Mouse (Mus musculus): ENCODE measurements around the gene Kank4.
"Not testable (repeated sequence)": the region's sequence is repeated elsewhere in the genome, so short reads cannot be mapped to it uniquely, and the experiment has no call there.

Gene Kank4

DNA sequence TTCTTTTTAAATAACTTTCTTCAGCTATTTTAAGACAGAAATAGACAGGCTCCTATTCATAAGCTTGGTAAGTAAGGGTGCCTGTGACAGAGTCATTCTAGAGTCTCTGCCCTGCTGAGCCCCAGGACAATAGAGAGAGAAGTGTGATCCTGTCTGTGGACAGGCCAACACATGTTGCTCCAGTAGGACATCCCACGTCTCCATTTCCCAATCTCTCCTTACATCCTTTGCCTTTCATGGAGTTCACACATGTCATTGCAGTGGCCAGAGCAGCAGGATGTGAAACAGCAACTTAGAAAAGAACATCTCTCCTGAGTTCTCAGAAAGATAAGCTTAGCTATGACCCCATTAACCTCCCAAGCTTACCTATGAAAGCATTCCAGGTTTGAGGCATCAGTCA, 14.4 kb upstream of the Kank4 start:
- no peak for DNase-seq (ENCODE audit: low spot score)

DNA sequence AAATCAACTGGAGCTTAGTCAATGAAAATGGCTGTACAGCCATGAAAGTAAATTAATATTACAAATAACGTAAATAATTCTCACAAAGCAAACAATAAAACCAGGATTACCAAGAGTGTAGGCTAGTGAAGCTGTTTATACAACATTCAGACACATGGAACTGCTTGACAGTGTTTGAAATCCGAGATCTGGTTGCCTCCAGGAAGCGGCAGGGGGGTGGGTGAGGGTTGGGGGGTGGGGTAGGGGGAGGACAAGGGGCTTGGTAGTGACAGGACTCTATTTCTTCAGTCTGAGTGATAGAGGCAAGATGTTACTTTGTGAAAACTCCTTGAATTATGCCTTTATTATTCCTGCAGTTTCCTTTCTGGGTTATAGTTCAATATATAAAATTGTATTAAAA, 9.4 kb upstream of the Kank4 start:
- DNase-seq (ENCODE audit: low spot score): no peak

DNA sequence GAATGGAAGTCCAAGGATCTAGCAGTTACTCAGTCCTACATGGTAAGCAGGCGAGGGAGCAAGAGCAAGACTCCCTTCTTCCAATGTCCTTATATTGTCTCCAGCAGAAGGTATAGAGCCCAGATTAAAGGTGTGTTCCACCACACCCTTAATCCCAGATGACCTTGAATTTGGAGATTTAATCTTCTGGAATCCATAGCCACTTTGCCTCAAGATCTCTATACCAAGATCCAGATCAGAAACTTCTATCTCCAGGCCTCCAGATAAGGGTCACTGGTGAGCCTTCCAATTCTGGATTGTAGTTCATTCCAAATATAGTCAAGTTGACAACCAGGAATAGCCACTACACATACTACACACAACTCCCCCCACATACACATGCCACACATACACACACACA, 6.4 kb upstream of the Kank4 start, which contains the start of gene I0C0044D17Rik:
TSS of gene I0C0044D17Rik (minus strand) at position 101 of the 400 bp plus-strand sequence.
- DNase-seq (ENCODE audit: low spot score): not testable (repeated sequence)

DNA sequence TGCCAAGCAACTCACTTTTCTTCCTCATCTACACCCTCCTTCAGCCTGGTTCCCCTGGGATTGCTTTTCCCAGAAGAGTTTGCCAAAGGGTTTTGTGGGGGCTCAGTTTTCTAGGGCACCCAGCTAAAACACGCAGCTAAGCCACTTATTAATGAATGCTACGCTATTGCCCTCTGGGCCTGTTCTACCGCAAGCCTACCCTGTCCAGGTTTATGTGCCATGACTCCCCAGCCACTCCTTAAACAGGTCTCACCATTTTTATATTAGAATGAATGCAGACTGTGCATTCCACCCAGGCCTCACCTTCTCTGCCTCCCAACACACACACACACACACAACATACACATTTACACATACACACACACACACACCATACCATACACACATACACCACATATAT, 5.7 kb upstream of the Kank4 start:
- no peak for DNase-seq (ENCODE audit: low spot score)

DNA sequence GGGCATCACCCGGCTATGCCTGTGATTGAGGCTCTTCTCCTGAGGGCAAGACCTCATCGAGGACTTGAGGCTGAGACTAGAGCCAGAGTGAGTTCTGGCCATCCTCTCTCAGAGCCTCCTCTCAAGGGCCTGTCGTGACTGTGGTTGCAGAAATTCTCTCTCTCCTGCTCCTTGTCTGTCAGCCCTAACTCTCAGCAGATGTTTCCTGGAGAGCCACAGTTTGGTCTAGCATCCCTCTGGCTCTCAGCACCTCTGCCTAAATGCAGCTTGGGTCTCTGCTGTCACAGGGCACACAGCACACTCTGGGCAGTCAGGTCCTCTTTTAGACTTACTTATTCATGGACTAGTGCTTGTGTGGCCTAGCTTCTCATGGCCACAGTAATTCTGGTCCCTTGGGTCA, 5.1 kb upstream of the Kank4 start:
- DNase-seq (ENCODE audit: low spot score): no peak

DNA sequence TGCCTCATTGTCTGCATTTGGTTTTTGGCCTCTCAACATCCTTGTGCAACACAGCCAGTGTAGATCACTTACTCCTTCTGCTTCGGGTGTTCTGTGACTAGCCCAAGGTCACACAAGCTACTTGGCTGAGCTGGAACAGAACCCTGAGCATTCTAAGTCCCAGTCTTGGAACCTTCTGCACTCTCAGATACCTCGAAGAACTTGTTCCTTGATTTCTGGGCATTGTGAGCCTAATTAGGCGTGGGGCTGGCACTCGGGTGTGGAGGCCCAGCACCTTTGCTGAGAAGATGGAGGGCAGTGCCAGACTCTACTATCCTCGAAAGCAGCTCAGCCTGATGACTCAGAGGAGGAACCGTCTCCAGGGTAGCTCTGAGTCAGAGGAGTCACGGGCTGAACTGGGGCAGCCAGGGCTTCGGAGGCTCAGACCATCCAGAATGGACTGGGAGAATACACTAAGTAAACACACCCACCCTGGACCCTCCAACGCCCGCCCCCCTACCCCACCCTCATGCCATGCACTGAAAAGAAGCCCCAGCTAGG, 1.9 kb upstream of the Kank4 start:
- no peak for DNase-seq (ENCODE audit: low spot score)

DNA sequence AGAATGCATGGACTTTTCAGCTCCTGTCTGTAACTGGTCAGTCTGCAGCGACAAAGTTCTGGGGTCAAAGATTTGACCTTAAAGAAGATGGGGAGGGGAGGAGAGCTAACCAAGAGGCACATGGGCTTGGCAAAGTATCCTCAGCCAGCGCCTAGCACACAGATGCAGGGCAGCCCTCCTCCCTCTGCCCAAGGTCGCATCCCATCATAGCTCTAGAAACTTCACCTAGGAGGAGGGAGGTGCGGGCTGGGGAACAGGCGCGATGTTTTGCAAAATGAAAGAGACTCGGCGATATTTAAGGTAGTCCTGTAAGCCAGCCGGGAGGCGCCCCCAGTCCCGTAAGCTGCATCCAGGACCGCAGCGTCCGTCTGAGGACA, 542 bp downstream of the Kank4 start:
- no peak for DNase-seq (ENCODE audit: low spot score)

DNA sequence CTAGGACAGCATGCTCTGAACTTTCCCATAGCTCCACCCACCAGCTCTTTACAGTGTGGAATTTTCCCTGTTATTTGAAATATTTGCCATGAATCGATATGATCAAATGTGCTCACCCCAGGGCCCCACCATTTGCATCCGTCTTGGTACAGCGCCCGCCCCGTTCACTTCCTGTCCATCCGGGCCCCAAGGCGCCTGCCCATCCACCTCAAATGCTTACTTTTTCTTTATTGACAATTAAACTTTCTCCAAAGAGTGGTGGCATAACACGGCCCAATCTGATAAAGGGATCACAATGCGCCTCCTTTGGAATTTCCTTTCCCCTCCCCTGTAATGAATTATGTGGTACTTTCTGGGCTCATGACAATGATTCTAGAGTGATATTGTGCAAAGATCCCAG, 11.0 kb downstream of the Kank4 start:
- no peak for DNase-seq (ENCODE audit: low spot score)

DNA sequence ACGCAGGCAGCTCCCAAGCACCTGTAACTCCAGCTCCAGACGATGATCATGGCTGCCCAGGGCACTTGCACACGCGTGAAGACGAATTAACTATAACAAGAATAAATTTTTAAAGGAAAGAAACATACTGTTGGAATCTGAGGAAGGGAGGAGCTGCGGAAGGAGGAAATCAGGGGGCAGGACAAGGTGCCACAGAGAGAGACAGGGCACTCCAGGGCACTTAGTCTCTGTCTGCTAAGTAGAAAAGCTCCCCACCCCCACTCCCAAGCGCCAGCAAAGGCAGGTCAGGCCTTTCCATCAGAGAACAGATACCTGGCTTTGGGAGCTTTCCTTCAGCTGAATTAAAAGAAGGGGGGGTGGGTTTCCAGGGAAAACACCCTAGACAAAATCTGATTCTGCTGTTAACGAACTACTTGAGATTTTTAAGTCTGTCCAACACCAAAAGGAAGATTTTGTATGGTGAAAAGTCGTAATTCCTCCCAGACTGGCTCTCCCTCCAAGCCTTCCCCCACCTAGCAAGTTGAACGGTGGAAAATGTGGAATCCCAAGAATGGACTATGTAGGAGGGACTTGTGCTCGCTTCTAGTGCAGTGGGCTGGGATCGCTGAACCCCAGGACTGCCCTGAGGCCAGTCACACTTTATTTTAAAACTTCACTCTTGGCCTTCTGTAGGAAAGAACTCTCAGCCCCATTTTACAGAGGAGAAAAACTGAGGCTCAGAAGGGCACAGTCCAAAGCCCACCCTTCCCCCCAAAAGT, 11.9 kb downstream of the Kank4 start:
- no peak for DNase-seq (ENCODE audit: low spot score)

DNA sequence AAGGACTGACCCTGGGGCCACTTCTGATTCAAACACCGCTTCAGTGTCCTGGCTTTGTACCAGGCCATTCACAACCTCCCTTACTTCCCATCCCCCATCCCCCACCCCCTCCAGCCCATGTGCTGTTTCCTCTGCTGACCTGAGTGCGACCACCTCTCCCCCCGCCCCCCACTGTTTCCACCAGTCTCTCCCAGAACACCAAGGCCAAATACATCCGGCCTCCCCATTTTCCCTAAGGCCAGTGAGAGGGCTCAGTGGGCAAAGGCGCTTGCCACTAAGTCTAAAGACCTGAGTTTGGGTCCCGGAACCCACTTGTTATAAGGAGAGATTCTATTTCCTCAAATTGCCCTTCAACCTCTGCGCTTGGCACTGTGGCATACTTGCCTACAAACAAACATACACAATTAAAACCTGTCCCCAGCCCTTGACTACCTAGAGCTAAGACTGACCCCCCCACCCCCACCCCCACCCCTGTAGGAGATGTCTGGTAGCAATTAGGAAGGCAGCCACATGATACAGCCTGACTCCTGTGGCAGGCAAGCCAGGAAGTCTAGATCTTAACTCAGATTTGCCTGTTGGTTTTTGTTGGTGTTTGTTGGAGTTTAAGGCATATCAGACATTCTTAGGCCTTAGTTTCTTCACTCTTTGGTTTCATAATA, 12.7 kb downstream of the Kank4 start:
- no peak for DNase-seq (ENCODE audit: low spot score)

DNA sequence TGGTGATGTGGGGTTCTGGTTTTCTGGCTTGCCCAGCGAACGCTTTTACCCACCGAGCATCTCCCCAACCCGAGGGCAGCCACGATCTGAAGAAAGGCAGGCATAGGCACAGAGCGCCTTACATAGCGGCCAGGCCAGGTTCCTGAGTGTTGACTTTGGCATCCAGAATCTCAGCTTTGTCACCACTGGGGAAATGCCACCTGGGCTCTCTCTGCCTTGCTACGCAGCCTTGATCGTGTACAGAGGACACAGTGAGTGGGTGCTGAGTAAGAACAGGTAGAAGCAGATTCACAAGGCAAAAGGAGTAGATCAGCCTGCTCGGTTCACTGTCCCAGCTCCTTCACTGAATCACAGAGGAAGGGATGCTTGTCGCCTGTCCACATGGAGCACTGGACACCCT, 15.6 kb downstream of the Kank4 start:
- no peak for DNase-seq (ENCODE audit: low spot score)

DNA sequence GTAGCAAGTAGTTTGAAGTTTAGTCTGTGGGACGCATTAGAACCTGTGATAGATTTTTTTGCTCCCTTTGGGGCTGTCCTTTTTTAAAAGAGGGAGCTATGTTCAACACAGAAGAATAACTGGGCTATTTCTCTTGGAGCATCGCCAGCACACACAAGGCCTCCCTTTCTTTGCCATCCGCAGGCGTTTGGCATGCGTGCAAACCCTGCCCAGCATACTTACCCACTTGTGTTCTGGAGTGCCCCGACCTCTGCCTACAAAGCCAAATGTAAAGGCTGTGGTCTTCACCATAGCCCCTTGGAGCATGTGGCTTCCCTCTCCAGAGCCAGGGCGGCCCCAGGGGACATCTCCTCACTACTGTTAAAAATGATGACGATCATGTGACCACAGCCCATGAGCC, 16.5 kb downstream of the Kank4 start:
- no peak for DNase-seq (ENCODE audit: low spot score)

DNA sequence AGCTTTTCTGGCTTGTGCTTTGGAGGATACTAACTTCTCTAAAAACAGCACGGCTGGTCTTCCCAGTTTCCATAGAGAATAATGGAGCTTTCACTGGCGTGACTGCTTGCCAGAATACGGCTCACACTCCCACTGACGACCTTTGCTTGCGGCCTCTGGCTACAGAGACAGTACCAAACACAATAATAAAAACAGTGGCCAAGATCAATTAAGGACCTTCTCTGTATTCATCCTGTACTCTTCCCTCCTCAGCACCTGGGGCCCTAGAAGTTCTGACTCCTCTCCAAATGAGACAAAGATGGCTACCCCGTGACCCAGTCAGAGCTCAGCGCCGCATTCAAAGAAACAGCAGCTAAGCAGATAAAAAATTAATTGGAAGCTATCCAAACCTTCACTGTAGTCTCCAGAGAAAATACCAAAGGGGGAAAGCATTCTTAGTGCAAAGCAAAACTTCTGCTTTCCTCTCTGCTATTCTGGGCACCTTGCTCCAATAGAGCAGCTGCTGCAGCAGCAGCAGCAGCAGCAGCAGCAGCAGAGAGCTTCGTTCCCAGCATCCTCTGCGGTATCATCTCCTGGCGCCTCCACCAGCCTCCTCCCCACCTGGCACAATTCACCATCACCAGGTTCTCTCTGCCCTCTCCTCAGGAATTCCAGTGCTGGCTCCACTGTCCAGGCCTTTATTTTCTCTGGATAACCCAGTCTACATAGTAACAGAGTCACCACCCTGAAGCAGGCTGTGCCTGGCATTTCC, 20.6 kb downstream of the Kank4 start:
- no peak for DNase-seq (ENCODE audit: low spot score)

DNA sequence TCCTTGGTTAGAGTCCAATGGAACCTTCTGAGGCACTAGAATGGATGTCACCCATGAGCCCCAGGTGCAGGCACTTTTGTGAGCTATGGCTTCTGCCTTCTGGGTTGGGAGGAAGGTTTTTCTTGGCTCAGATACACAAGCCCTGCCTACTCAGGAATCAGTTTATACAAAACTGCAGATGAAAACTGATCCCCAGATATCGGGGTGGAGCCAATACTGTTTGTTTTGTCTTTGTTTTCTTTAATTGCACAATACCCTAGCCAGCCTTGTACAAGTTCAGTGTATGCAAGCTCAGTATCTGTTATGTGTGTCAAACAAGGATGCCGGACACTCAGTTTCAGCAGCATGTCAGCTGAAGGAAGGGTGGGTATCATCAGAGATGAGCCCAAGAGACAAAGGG, 22.1 kb downstream of the Kank4 start:
- no peak for DNase-seq (ENCODE audit: low spot score)

DNA sequence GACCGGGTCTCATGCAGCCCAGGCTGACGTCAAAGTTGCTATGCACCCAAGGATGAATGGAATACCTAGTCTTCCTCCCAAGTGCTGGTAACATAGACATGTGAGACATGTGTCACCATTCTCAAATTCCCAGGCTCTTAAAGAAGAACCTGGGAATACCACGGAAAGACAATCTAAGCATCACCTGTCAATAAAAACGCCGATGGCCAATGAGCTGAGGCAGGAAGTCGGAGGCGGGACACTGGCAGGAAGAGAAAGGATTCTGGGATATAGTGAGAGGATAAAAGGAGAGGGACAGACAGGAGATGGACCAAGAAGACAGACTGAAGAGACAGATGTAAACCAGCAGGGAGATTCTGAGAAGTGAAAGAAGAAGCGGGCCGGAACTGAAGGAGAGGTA, 23.9 kb downstream of the Kank4 start:
- DNase-seq (ENCODE audit: low spot score): no peak

DNA sequence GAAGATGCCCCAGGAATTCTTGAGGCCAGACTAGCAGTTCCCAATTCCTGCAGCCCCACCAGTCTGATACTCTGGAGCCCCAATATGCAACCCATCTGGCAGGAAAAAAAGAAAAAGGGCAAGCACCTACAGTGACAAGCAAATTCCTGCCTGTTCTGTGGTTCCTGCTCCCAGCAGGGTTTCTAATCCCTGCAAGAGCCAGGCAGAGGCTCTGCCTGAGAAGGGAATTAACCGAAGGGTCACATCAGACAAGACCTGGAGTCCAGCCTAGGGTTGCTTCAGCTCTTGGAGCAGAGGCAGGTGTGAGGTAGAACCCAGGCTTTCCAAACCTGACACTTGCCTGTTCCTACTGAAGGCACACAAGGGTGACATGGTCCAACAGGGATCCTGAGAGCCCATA, 26.6 kb downstream of the Kank4 start:
- DNase-seq (ENCODE audit: low spot score): no peak

DNA sequence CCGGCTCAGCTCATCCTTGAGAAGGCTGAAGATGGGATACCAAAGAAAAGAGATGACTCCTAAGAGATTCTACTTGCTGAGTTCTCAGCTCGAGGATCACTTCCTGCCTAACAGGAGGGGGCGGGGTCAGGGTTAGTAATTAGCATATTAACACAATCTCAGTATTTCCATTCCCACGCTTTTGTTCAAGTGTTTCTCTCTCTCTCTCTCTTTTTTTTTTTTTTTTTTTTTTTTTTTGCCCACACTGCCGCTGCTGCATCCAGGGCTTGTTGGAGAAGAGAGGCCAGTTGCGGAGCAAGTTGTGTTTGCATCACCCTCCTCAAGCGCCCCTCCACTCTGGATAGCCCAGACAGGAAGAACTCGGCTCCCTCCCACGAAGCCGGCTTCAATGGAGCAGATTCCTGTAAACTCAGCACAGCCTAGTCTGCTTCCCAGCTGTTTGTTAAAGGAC, 27.5 kb downstream of the Kank4 start:
- DNase-seq (ENCODE audit: low spot score): no peak

DNA sequence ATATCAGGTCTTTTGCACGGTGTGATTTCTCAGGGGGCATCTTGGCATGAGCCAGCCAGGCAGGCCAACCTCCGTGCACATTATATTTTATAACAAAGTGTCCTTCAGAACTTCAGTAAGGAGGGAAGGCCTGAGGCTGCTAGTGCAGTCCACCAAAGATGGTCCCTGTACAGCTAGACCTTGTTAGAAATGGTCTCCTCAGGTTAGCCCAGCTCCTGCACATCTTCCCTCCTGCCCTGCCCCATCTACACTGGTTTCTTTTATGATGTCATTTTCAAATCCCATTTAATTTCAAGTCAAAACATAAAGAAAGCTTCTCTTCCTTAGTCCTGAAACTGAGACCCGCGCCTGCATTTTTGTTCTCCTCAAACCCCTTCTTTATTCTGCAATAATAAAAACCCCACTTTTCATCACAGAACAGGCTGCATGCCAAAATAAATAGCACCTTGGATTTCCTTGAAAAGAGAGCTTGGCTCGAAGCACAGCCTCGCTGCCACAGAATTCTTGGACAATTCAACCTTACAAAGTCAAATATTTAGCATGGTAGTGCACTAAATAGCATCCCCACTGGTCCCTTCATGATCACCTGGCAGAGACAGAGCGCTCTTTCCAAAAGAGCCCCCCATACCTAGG, 28.1 kb downstream of the Kank4 start:
- DNase-seq (ENCODE audit: low spot score): no peak

DNA sequence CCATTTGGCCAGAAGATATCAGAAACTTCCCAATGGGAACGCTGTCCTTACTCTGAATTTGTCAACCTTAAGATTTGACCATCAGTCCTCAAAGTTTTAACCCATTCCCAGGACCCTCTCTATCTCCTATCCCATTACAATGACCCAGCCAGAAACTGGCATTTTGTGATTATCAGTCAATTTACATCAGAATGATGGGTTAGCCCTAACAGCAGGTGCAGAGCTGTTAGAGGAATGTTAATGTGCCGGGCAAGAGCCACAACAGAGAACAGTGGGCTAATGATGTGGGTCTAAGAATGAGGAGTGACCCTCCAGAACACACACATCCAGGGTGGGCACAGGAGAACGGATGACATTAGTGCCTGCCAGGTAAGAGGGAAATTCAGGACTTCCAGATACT, 31.1 kb downstream of the Kank4 start:
- no peak for DNase-seq (ENCODE audit: low spot score)

DNA sequence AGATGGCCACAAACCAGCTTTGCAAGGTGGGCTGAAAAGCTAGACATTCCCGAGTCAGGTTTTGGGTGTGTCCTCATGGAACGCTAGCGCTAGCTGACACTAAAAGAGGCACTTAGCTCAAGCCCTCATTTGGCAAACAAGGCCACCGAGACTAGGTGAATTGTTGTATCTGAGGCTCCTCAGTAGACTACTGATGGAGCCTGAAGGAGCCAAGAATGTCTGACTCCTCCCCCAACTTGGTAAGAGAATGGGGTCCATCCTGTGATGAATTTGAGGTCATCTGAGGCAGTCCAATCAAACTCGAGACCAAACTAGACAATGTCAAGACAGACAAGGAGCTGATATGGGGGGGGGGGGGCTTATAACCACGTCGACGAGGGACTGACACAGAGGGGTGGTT, 31.5 kb downstream of the Kank4 start:
- DNase-seq (ENCODE audit: low spot score): no peak

DNA sequence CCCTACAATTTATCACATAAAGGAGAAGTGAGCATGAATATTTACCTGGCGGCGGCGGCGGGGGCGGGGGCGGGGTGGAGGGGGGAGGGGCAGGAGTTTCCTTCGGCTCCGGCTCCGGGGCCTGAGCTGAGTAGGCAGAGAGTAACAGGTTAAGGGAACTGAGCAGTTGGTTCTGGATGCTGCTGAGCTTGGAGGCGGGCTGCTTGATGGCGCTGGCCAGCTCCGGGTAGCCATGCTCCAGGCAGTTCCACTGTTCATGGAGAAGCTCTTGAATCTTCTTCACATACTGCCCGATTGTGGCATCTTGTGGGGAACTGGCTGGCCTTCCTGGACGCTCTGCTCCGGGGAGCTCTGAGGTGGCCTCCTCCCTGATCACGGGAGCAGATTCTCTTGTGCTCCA, 39.1 kb downstream of the Kank4 start:
- DNase-seq (ENCODE audit: low spot score): no peak

DNA sequence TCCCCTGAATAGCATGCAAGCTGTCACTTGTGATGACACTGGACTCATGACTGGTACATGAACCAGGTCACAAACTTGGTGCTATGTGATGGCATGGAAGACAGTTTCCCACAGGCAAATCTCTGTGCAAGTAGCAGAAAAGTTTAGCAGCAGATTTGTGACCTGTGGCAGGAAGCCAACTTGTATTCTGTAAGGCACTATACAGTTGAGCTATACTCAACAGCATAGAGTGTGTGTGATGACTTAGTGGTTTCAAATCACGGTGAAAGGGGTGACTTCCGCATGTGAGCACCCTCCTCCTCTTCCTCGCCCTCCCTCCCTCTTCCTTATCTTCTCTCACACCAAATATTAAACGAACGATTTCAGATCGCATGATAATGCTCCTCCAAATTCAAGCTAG, 39.9 kb downstream of the Kank4 start:
- no peak for DNase-seq (ENCODE audit: low spot score)

Data from left cerebral cortex, adult 11 months (tissue).